Mouse (Mus musculus) lung, postnatal 0 days (tissue): ENCODE data around the gene Gm4969.

Source experiments
- CTCF ChIP-seq: IDR thresholded peaks from 2 replicates; pipeline ENCODE4 v1.5.1; 2016; ENCODE audit warnings: antibody characterized with exemption, mild to moderate bottlenecking
- EP300 ChIP-seq: IDR thresholded peaks from 2 replicates; pipeline ENCODE4 v1.6.1; 2016; ENCODE audit warnings: antibody characterized with exemption, mild to moderate bottlenecking, control low read depth

- TF ChIP-seq EP300: no peak
- TF ChIP-seq CTCF: no peak
Measured at GRCm38 (mm10) chr7:19127744-19128143, 9.6 kb upstream of the Gm4969 start.
